Mouse (Mus musculus): ENCODE measurements at regions not wholly inside any gene's neighbourhood (a gene's known extent, or its start where the extent isn't known, plus 50 kb on each side); places are given as distances from the start of the nearest gene placed in this dataset.
A peak's percentile ranks its signal among the peaks of the same experiment; 100 is the strongest.

DNA sequence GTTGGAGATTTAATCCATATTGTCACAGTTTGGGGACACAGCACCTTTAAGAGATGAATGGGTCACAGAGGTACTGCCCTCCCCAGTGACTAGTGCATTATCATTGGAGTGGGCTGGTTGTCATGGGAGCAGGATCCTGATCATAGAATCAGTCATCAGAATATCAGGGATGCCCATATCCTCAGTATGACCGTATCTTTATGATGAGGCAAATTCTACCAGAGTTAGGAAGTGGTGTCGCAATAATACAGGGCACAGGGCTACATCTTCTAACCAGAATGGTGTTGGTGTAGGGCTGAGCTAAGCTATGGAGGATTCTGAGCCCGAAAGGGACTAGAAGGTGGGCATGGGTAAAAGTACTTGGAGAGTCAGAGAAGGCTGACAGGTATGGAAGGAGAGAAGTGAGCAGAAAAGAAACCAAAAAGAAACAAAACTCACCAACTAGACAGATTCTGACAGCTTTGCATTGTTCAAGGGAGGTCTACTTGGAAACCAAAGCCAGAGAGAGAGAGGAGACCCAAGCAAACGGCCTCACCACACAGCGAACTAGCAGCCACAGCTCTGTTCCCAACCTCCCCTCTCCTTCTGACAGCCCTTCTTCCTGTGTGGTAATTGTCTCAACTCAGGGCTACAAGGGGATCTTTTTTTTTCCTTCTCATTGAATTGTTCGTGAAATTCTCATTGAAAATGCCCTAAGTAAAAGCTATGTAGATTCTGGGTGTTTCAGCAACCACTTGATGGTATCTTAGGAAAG is 129.2 kb downstream of the Lrrc30 start:
- DNase-seq: no peak

DNA sequence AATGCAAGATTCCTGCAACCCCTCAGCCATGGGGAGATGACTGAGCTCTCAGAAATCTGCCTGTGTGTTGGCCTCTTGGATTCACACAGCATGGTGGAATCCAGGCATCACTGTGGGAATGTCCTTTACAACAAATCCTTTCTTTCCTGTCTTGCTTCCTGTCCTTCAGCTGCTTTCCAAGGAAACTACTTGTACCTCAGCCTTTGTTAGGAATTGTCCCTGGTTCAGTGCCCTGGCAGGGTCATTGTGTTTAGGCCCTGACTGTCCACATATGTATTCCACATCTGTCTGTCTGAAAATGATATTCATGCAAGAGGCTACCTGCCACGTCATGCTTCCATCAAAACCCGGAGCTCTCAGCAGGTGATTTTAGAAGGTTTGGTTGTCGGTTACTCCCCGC is 129.9 kb downstream of the Lrrc30 start:
- no peak for DNase-seq

DNA sequence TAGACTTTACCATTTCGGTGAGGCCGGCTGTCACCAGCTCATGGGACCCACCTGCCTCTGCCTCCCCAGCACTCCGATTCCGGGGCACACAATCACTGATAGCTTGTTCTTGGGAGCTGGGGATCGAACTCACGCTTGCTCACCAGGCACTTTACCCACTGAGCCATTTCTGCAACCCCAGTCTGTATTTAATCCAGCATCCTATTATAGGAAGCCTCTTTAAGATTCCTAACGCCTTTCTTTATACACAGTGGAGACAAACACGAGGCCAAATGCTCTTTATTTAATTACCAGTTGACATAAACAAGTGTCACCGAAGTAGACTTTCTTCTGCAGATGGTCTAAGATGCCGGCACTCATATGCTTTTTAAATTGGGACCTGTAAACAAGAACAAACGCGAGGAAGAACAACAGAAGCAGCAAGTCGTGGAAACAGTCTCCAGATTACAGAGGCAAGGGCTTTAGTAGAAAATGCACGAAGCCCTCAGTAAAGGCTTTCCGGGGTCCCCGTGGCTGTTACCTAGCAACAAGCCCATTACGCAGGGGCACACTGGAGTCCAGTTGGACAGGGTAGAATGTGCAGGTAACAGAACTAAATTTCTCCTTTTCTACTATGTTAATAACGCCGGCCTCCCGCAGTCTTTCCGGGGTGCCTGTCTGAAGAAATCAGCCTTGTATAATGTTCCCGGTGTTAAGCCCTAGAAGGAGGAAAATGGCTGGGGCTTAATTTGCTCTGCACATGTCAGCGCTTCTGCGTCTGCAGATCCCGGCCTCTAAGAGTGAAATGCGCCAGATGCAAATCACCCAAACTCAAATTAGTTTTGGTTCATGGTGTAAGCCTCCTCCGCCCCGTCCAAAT is 132.5 kb downstream of the Lrrc30 start:
- DNase-seq: peak; percentile 34

- no peak for DNase-seq
Observed at GRCm38 (mm10) chr17:67497380-67497779, 135.1 kb downstream of the Lrrc30 start.

- no peak for DNase-seq
Observed at GRCm38 (mm10) chr17:67480463-67480862, 126.2 kb upstream of the Ptprm start.

- DNase-seq: peak; percentile 79
Observed at GRCm38 (mm10) chr17:67473137-67473536, 118.9 kb upstream of the Ptprm start.

GRCm38 (mm10) chr17:67458851-67459421 is 104.7 kb upstream of the Ptprm start:
- DNase-seq: no peak

GRCm38 (mm10) chr17:67451966-67452365 is 97.7 kb upstream of the Ptprm start:
- no peak for DNase-seq

GRCm38 (mm10) chr17:67451081-67451480 is 96.8 kb upstream of the Ptprm start:
- no peak for DNase-seq

- DNase-seq: no peak
Observed at GRCm38 (mm10) chr17:67450021-67450420, 95.8 kb upstream of the Ptprm start.

GRCm38 (mm10) chr17:67445986-67446385 is 91.7 kb upstream of the Ptprm start:
- DNase-seq: no peak

- DNase-seq: no peak
Observed at GRCm38 (mm10) chr17:67440961-67441360, 86.7 kb upstream of the Ptprm start.

- DNase-seq: no peak
Observed at GRCm38 (mm10) chr17:67419956-67420711, 65.9 kb upstream of the Ptprm start.

GRCm38 (mm10) chr17:67412546-67413250 is 58.4 kb upstream of the Ptprm start:
- no peak for DNase-seq

DNA sequence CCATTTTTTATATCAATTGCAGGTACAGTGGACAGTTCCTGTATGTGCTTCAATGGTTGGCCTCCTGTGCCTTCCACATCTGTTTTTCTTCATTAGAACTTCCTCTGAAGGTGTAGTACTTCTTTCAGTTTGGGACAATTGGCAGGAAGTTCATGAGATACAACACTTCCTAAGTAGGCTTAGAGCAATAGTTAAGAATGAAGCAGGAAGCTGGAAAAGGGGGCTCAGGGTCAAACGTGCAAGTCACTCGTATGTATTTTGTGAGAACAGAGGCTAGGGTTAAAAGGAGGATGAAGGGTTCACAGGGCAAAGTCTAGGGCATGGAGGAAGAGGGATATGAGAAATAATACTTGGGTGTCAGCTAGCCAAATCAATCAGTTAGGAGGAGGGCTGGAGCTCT is 55.7 kb upstream of the Ptprm start:
- no peak for DNase-seq

GRCm38 (mm10) chr17:67405934-67406333 is 51.7 kb upstream of the Ptprm start:
- DNase-seq: no peak

Data from embryo, embryonic 11 days (tissue).